Mouse (Mus musculus) spleen, embryonic (tissue): ENCODE measurements around the gene Vps13d.

Experiments
- CTCF ChIA-PET: fragments of 350-600 bp; sonication (Branson Sonifier 250); formaldehyde crosslinking; loops from one replicate; lab custom pipeline; 2022; lab: Charles Lee

Gene Vps13d

GRCm38 (mm10) chr4:145161243-145161642, 33.6 kb downstream of the Vps13d start:
- CTCF ChIA-PET: no interaction called here

GRCm38 (mm10) chr4:145155956-145156355, 38.8 kb downstream of the Vps13d start:
- CTCF ChIA-PET: interaction anchor here (1.1 kb wide), 1 partner anchor 9 kb away, joined by 3 read pairs; no protein-coding TSS in a partner anchor

GRCm38 (mm10) chr4:145151103-145151486, 43.7 kb downstream of the Vps13d start:
- CTCF ChIA-PET: no interaction called here

GRCm38 (mm10) chr4:145150345-145151102, 44.3 kb downstream of the Vps13d start:
- CTCF ChIA-PET: no interaction called here

- CTCF ChIA-PET: interaction anchor here (0.7 kb wide), 1 partner anchor 11 kb away, joined by 4 read pairs; no protein-coding TSS in a partner anchor
Measured at GRCm38 (mm10) chr4:145147006-145147961, 47.5 kb downstream of the Vps13d start.

- CTCF ChIA-PET: no interaction called here
Measured at GRCm38 (mm10) chr4:145143533-145143932, 51.3 kb downstream of the Vps13d start.

GRCm38 (mm10) chr4:145136705-145137104, 58.1 kb downstream of the Vps13d start:
- CTCF ChIA-PET: no interaction called here

GRCm38 (mm10) chr4:145135473-145135872, 59.3 kb downstream of the Vps13d start:
- CTCF ChIA-PET: no interaction called here

- CTCF ChIA-PET: no interaction called here
Measured at GRCm38 (mm10) chr4:145130772-145131171, 64.0 kb downstream of the Vps13d start.

GRCm38 (mm10) chr4:145129956-145130548, 64.8 kb downstream of the Vps13d start:
- CTCF ChIA-PET: no interaction called here

GRCm38 (mm10) chr4:145125463-145126220, 69.2 kb downstream of the Vps13d start:
- CTCF ChIA-PET: no interaction called here

- CTCF ChIA-PET: no interaction called here
Measured at GRCm38 (mm10) chr4:145124419-145124818, 70.4 kb downstream of the Vps13d start.

- CTCF ChIA-PET: interaction anchor here (0.5 kb wide), 1 partner anchor 29 kb away, joined by 3 read pairs; no protein-coding TSS in a partner anchor
Measured at GRCm38 (mm10) chr4:145111641-145112040, 83.2 kb downstream of the Vps13d start.

- CTCF ChIA-PET: interaction anchor here (0.7 kb wide), 1 partner anchor 157 kb away, joined by 3 read pairs; no protein-coding TSS in a partner anchor
Measured at GRCm38 (mm10) chr4:145110736-145111135, 84.1 kb downstream of the Vps13d start.

GRCm38 (mm10) chr4:145106796-145107195, 88.0 kb downstream of the Vps13d start:
- CTCF ChIA-PET: no interaction called here

- CTCF ChIA-PET: no interaction called here
Measured at GRCm38 (mm10) chr4:145105319-145105718, 89.5 kb downstream of the Vps13d start.

- CTCF ChIA-PET: no interaction called here
Measured at GRCm38 (mm10) chr4:145104917-145105316, 89.9 kb downstream of the Vps13d start.

GRCm38 (mm10) chr4:145103617-145104016, 91.2 kb downstream of the Vps13d start:
- CTCF ChIA-PET: no interaction called here

- CTCF ChIA-PET: no interaction called here
Measured at GRCm38 (mm10) chr4:145101823-145102718, 92.7 kb downstream of the Vps13d start.

GRCm38 (mm10) chr4:145099853-145100252, 95.0 kb downstream of the Vps13d start:
- CTCF ChIA-PET: no interaction called here
